In genomic region chr2:105082256-105082790, GRCm38 (mm10) we compare ENCODE assay signal across 29 mouse cellular contexts. TPM values are rescaled to one million over a fixed set of nuclear protein-coding genes. Genes with fewer than 3 reads are reported as not detected.
A peak's percentile ranks its signal among the peaks of the same experiment; 100 is the strongest.
DNase-seq lines count a peak whose midpoint lies in the region; ATAC-seq and TF ChIP-seq lines count a peak whose summit lies in the region.
"Had no signal": no experiment of that assay in that cellular context is flagged by ENCODE, and none has a peak within 500 bp of the region (broad histone marks: within the 10 kb centered on the region; RNA-seq: fewer than 3 reads in every experiment).

No protein-coding gene starts in this region.

- H3K27ac ChIP-seq in heart, embryonic 12.5 days (ENCODE audit: poor library complexity, severe bottlenecking), result no peak overlapping the region
- no peak overlapping the region for H3K27ac ChIP-seq in heart, adult 2 months
- H3K27ac ChIP-seq in testis, adult 2 months (ENCODE audit: control insufficient read depth, insufficient read depth, low read depth, low read length), result peak overlapping the region; percentile 27; the same call in 1 of the 2 replicates
- H3K27ac ChIP-seq: embryonic facial prominence, embryonic 10.5 days; embryonic facial prominence, embryonic 12.5 days; forebrain, embryonic 13.5 days; forebrain, embryonic 15.5 days had no signal

- TF ChIP-seq CTCF in heart, adult 2 months (IDR thresholded peaks at IDR 0.05), result no peak
- no peak for TF ChIP-seq CTCF in testis, adult 2 months (IDR thresholded peaks at IDR 0.05; ENCODE audit: control insufficient read depth, insufficient read depth, insufficient replicate concordance, low read depth, low read length)

- WGBS in heart, embryonic 12.5 days, result 10% methylated on average over 9 of the region's 9 CpGs
- WGBS in heart, adult 2 months, result 36% methylated on average over 9 of the region's 9 CpGs

- no peak for DNase-seq in heart, adult 2 months
- DNase-seq in testis, postnatal 10 days (ENCODE audit: low spot score), result no peak
- peak; percentile 52 for DNase-seq in R1 (ENCODE audit: low read depth, low spot score)
- DNase-seq in testis, postnatal 14 days (ENCODE audit: low spot score), result peak; percentile 49
- no peak for DNase-seq in adipocyte (ENCODE audit: low spot score)
- no peak for DNase-seq in gastrocnemius, postnatal 36 days
- DNase-seq: adrenal gland, adult 8-10 months; adrenal gland, postnatal 14 days; adrenal gland, postnatal 36 days; cerebellum, adult 11-12 months; cerebellum, adult 2 months; cerebellum, adult 9-10 months; cerebellum, postnatal 10 days; cerebellum, postnatal 25 days; forebrain, postnatal 0 days had no signal

- no peak overlapping the region for H3K4me3 ChIP-seq in heart, embryonic 12.5 days
- no peak overlapping the region for H3K4me3 ChIP-seq in heart, adult 2 months
- H3K4me3 ChIP-seq in testis, adult 2 months (ENCODE audit: control insufficient read depth, low read depth, low read length), result no peak overlapping the region
- H3K4me3 ChIP-seq: embryonic facial prominence, embryonic 10.5 days; embryonic facial prominence, embryonic 12.5 days; forebrain, embryonic 13.5 days; forebrain, embryonic 15.5 days had no signal

- no peaks in the 10 kb centered on the region for H3K79me2 ChIP-seq in heart, adult 2 months (replicated peaks; ENCODE audit: control insufficient read depth, insufficient read depth, low read length)

- no peak overlapping the region for H3K9ac ChIP-seq in heart, embryonic 12.5 days
- H3K9ac ChIP-seq in heart, adult 2 months (ENCODE audit: low read depth, low read length), result no peak overlapping the region
- H3K9ac ChIP-seq: embryonic facial prominence, embryonic 12.5 days; forebrain, embryonic 13.5 days; forebrain, embryonic 15.5 days; forebrain, postnatal 0 days had no signal

- intact Hi-C loops in heart, adult 2 months (cut with DNase I), result no loop called here
- intact Hi-C loops in gastrocnemius, postnatal 36 days (cut with DNase I), result no loop called here

- no peak for TF ChIP-seq POLR2A in heart, adult 2 months (IDR thresholded peaks at IDR 0.05; ENCODE audit: insufficient read depth, low read depth, low read length)
- no peak for TF ChIP-seq POLR2A in testis, adult 2 months (IDR thresholded peaks at IDR 0.05; ENCODE audit: control insufficient read depth, low read depth, low read length)

- ATAC-seq in heart, embryonic 12.5 days (ENCODE audit: insufficient number of reproducible peaks, low FRiP score), result no peak
- ATAC-seq: activated CD4-positive, CD25-positive, alpha-beta regulatory T cell, adult 4 months; forebrain, embryonic 13.5 days; forebrain, embryonic 15.5 days; forebrain, postnatal 0 days; Patski had no signal

- 0 out of 2 replicates have a peak overlapping the region, but pooled peaks have one; percentile 13 for H3K4me2 ChIP-seq in heart, embryonic 12.5 days
- H3K4me2 ChIP-seq: embryonic facial prominence, embryonic 12.5 days; forebrain, embryonic 13.5 days; forebrain, embryonic 15.5 days had no signal

- no peaks in the 10 kb centered on the region for H3K9me3 ChIP-seq in heart, embryonic 12.5 days (replicated peaks)
- H3K9me3 ChIP-seq: embryonic facial prominence, embryonic 10.5 days; embryonic facial prominence, embryonic 12.5 days; forebrain, embryonic 13.5 days; forebrain, embryonic 15.5 days; G1E had no signal

- H3K36me3 ChIP-seq in heart, embryonic 12.5 days, result no peaks in the 10 kb centered on the region
- H3K36me3 ChIP-seq in heart, adult 2 months (ENCODE audit: control insufficient read depth, insufficient read depth, low read length), result no peaks in the 10 kb centered on the region
- H3K36me3 ChIP-seq in testis, adult 2 months (ENCODE audit: control insufficient read depth, insufficient read depth, low read length), result no peaks in the 10 kb centered on the region
- H3K36me3 ChIP-seq: embryonic facial prominence, embryonic 10.5 days; embryonic facial prominence, embryonic 12.5 days; forebrain, embryonic 15.5 days; G1E had no signal

- peaks cover 9% of the 10 kb centered on the region; the same call in 1 of the 2 replicates for H3K4me1 ChIP-seq in heart, embryonic 12.5 days (replicated peaks)
- no peaks in the 10 kb centered on the region for H3K4me1 ChIP-seq in heart, adult 2 months (ENCODE audit: control insufficient read depth, insufficient read depth, low read length)
- no peaks in the 10 kb centered on the region for H3K4me1 ChIP-seq in testis, adult 2 months (ENCODE audit: control insufficient read depth, insufficient read depth, low read length)
- H3K4me1 ChIP-seq: embryonic facial prominence, embryonic 10.5 days; embryonic facial prominence, embryonic 12.5 days; forebrain, embryonic 13.5 days; forebrain, embryonic 15.5 days had no signal

- no peaks in the 10 kb centered on the region for H3K27me3 ChIP-seq in heart, embryonic 12.5 days (replicated peaks)
- H3K27me3 ChIP-seq in heart, adult 2 months (ENCODE audit: control insufficient read depth, insufficient read depth, low read length), result no peaks in the 10 kb centered on the region
- no peaks in the 10 kb centered on the region for H3K27me3 ChIP-seq in testis, adult 2 months (ENCODE audit: control insufficient read depth, insufficient read depth, low read length)
- H3K27me3 ChIP-seq: embryonic facial prominence, embryonic 12.5 days; forebrain, embryonic 15.5 days; Patski had no signal

- TF ChIP-seq EP300 in heart, adult 2 months (IDR thresholded peaks at IDR 0.05; ENCODE audit: insufficient read depth, low read depth, low read length), result no peak

RNA-seq across cellular contexts. Expression of gene Gm11060, which starts 9.5 kb away (rescaled TPM):
- not detected in 2 replicates for polyA plus RNA-seq in heart, embryonic 12.5 days (2016; fragmentation: Nextera tagmentation; extraction: Ambion mirVana)
- not detected for total RNA-seq in heart, adult 2 months (2021)
- polyA plus RNA-seq in heart, adult 2 months (2012; rRNA removed), result not detected in 2 replicates
- not detected in 2 replicates for polyA plus RNA-seq in testis, adult 2 months (2012; rRNA removed)
- not detected for total RNA-seq in gastrocnemius, postnatal 36 days (2021)
- total RNA-seq: adrenal gland, adult 18-20 months; adrenal gland, adult 8-10 months; adrenal gland, postnatal 14 days; adrenal gland, postnatal 36 days; forebrain, postnatal 0 days; G1E had no signal
- polyA plus RNA-seq: activated CD4-positive, CD25-positive, alpha-beta regulatory T cell, adult 4 months; C2C12; cerebellum, adult 2 months; cortical plate, adult 2 months; embryonic facial prominence, embryonic 10.5 days; embryonic facial prominence, embryonic 12.5 days; embryonic facial prominence, embryonic 14.5 days; forebrain, embryonic 11.5 days; forebrain, embryonic 13.5 days; forebrain, embryonic 15.5 days; forebrain, postnatal 0 days; G1E; Patski had no signal

RNA-seq across cellular contexts. Expression of gene Wt1, which starts 44.0 kb away (rescaled TPM):
- polyA plus RNA-seq in heart, embryonic 12.5 days (2016; fragmentation: Nextera tagmentation; extraction: Ambion mirVana), result 29.0 and 30.7 TPM in 2 replicates
- total RNA-seq in heart, adult 2 months (2021), result 1 to 10 TPM; 4.2 to 5.7 TPM
- 6.5 and 7.6 TPM in 2 replicates for polyA plus RNA-seq in heart, adult 2 months (2012; rRNA removed)
- 31.5 and 40.2 TPM in 2 replicates for polyA plus RNA-seq in testis, adult 2 months (2012; rRNA removed)
- total RNA-seq in gastrocnemius, postnatal 36 days (2021), result under 1 TPM in 1 of 2 experiments, not detected in 1; 0.15 TPM
- polyA plus RNA-seq: activated CD4-positive, CD25-positive, alpha-beta regulatory T cell, adult 4 months; C2C12; cerebellum, adult 2 months; forebrain, embryonic 13.5 days; forebrain, embryonic 15.5 days; G1E had no signal

Comparison
In these comparisons a context has a peak if more than half of its experiments do, and no peak if none do; other contexts are left out.
1. DNase-seq: peak in R1 (single experiment) and testis, postnatal 14 days (single experiment); none in heart, adult 2 months (0 of 2), testis, postnatal 10 days (single experiment), adipocyte (single experiment) and gastrocnemius, postnatal 36 days (0 of 2).